Mouse (Mus musculus) ovary, postnatal 36 days (tissue): ENCODE measurements at regions not wholly inside any gene's neighbourhood (a gene's known extent, or its start where the extent isn't known, plus 50 kb on each side); places are given as distances from the start of the nearest gene placed in this dataset.
A peak's percentile ranks its signal among the peaks of the same experiment; 100 is the strongest.

Experiments used
- DNase-seq: peaks from one replicate; pipeline ENCODE4 v3.0.0; 2022; ENCODE audit warnings: low spot score, mixed read lengths

- DNase-seq, result no peak
These were observed 580.3 kb downstream of the Kctd12 start for GRCm38 (mm10) chr14:102402061-102402689.

- DNase-seq, result no peak
These were observed 586.3 kb downstream of the Kctd12 start for GRCm38 (mm10) chr14:102396036-102396734.

DNA sequence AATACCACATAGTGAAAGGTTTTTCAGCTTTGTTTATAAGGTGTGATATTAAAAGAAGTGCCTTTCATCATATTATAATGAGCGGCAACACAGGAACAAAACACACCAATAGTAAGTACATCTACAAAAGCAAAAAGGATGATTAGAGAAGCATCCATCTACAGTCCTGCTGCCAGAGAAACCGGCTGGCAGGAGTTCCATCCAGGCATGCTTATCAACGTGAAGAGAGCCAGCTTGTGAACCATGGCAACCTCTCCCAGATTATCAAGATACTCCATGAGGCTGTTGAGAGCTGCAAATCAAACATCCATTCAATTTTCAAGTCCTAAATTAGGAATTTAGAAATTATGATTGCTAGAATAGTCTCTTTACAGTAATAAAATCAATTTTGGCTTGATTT is 590.1 kb downstream of the Kctd12 start:
- no peak for DNase-seq

- no peak for DNase-seq
These were observed 609.4 kb downstream of the Kctd12 start for GRCm38 (mm10) chr14:102372994-102373567.

GRCm38 (mm10) chr14:102361589-102361988 is 620.8 kb downstream of the Kctd12 start:
- DNase-seq, result no peak

- DNase-seq, result no peak
These were observed 599.7 kb downstream of the Lmo7 start for GRCm38 (mm10) chr14:102329409-102329808.

DNA sequence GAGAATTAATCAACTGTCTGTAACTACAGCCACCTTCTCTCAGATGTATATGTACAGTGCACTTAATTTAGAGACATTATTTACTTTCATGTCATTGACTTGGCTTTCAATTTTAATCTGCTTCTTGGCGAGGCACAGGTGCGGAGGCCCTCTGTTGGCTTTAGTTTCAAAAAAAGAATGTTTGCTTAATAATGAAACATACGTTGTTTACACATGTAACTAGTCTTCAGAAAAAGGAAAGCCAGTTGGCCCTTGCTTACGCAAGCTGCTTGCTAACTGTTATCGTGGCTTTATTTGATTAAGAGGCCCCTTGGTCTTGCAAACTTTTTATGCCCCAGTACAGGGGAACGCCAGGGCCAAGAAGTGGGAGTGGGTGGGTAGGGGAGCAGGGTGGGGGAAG is 576.6 kb downstream of the Lmo7 start:
- no peak for DNase-seq

GRCm38 (mm10) chr14:102302826-102303225 is 573.1 kb downstream of the Lmo7 start:
- DNase-seq, result no peak

GRCm38 (mm10) chr14:102300251-102300650 is 570.5 kb downstream of the Lmo7 start:
- DNase-seq, result no peak

DNA sequence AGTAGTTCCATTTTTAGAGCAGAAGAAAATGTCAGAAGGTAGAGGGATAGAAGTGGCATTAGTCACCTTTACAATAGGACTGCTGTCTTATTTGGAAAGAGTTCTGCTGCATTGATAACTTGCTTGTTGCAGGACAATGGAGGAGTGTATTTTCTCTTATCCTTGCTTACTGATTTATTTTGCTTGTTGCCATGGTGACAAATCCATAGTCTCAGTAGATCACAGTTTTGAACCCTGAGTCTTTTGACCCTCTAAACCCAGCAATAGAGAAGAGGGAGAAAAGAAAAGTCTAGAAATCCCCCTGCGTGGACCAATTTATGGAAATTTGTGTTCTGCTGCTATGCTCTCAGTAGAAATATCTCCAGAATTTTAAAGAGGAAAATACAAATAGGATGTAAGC is 561.6 kb downstream of the Lmo7 start:
- no peak for DNase-seq

GRCm38 (mm10) chr14:102250076-102250475 is 520.3 kb downstream of the Lmo7 start:
- DNase-seq, result no peak

DNA sequence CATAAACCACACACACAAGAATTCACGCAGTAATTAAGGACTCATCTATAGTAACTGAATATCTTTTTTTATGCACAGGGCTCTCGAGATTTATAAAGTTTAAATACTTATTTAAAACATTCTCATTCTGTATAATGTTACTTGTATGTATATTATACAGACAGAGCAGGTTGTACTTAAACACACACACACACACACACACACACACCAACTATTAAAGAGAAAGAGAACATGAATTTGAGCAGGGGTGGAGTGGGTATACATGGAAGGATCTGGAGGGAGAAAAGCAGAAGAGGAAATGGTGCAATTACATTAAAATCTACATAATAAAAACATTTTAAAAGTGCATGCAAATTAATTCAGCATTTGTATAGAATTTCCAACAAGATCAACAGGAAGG is 518.8 kb downstream of the Lmo7 start:
- no peak for DNase-seq

GRCm38 (mm10) chr14:102248023-102248422 is 518.3 kb downstream of the Lmo7 start:
- DNase-seq, result no peak

DNA sequence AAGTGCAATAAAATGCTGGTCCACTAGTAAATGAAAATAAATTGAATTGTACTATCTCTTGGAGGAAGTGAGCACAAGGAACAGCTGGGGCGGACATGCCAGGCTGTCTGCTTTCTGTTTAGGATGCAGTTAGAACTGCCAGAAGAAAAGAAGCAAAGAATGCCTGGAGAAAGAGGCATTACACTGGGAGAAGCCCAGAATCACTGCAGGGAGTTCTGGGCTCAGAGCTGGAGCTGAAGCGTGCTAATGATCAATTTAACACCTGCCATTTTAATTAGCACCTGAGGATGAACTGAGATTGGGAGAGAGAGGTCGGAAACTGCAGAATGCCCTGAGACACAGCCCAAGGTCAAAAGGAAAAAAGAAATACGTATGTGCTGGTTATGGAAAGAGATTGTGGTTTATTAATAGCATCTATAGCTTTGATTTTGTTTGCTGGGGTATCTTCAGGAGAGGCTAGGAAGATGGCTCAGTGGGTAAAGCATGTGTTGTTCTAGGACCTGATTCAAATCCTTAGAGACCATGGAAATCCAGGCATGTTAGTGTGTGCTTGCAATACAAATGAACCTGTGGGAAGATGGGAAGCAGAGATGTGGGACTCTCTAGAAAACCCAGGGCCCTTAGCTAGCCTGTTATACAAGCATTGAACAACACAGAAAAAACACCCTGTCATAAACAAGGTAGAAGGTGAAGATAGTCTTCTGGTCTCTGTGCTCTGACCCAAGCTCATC is 514.2 kb downstream of the Lmo7 start:
- DNase-seq, result no peak

GRCm38 (mm10) chr14:102216581-102217368 is 487.0 kb downstream of the Lmo7 start:
- no peak for DNase-seq

DNA sequence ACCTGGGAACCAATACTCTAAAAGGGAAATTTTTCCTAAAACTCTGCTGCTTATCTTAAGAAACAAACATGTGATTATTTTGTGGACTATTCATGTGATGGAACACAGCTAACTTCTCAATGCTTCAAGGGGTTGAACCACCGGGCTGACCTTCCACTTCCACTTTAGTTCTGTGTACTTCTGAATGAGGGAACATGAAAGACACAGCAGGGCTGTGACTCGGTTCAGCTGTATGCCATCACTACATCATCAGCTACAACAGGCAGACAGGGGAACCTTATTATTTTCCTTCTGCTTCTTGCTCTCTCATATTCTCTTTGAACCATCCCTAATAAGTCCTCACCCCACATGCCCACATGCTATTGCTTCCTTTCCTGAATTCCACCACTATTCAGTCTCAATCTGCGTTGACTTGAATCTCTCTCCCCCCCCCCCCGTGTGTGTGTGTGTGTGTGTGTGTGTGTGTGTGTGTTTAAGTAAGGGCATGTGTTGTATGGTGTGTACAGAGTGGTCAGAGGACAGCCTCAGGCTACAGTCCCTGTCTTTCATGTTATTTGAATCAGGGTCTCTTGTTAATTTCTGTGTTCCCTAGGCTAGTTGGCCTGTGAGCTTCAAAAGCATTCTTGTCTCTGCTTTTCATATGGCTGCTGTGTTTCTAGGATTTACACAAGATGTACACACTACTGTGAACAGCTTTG is 485.7 kb downstream of the Lmo7 start:
- no peak for DNase-seq

DNA sequence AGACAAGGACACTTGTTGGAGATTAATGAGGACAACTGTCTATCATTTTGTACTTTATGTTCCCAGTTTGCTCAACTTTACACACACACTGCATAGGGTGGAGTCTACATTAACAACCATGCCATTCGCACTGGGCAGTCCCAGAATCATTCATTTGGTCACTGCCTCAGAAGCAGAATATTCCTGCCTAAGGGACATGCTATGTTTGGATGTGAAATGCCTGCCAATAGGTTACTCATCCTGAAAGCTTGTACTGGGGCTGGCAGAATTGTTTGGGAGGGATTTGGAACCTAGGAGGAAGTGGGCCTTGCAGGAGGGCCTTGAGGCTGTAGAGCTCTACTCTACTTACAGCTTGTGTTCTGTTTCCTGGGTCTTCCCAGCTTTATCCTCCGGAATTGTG is 482.3 kb downstream of the Lmo7 start:
- DNase-seq, result no peak

DNA sequence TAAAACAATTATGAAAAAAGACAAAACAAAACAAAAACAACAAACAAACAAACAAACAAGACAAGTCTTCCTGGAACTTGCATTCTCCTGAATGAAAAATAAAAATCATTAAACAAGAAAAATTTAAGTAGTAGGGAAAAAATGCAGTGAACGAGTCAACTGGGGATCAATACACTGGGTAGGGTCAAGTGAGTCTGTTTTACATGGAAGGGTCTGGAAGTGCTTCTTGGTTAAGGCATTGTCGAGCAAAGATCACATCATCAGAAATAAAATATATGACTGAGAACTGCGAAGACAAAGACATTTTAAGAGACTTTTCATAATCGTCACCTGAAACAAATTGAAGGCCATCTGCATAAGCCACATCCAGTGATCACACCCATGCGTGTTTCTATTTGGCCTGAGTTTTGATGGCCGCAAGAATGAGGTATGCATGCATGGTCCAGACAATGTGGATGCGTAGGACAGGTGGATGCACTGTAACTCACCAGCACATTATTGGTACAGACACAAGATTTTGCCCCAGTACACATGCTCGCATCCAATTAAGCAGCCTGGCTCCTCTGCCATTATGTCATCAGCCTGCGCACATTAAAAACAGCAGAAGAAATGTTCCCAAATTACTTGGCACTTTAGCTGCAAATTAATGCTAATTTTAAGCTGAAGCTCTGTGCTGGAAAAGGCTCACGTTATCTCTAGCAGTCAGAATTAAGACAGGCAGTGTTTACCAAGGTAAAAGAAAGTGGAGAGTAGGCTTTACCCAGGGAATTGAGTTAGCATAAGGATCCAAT is 475.3 kb downstream of the Lmo7 start:
- no peak for DNase-seq

GRCm38 (mm10) chr14:102199430-102199829 is 469.7 kb downstream of the Lmo7 start:
- DNase-seq, result peak; percentile 3

GRCm38 (mm10) chr14:102190786-102191185 is 461.0 kb downstream of the Lmo7 start:
- no peak for DNase-seq

DNA sequence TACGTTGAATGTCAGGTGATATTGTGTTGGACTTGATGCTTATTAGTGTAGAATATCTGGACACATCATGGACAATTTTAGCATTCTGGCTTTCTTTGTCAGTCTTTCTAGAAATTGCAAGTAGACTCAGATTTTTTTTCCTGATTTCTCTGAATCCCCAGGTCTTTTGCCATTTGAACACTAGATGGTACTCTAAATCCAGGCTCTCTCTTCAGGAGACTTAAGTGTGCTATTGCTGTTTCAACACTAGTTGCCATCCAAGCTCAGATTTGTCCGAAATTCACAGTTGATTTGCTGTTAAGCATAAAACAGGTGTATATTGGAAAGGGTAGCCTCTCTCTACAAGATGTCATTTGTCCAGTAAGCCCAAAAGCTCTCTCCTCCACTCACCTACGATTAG is 451.5 kb downstream of the Lmo7 start:
- no peak for DNase-seq
